Mouse (Mus musculus) C2C12 (cell line): ENCODE measurements around the gene Actrt2. TPM values are rescaled to one million over a fixed set of nuclear protein-coding genes. Genes with fewer than 3 reads are reported as not detected.

ENCODE experiments used
- H3K27me3 ChIP-seq: one replicate; pipeline ENCODE4 v1.6.1; 2011; ENCODE audit not compliant: control insufficient read depth, insufficient read depth, insufficient read length
- H3K36me3 ChIP-seq: one replicate; pipeline ENCODE4 v1.6.1; 2011; ENCODE audit not compliant: control insufficient read depth, insufficient read depth
- H3K4me3 ChIP-seq: one replicate; pipeline ENCODE4 v1.5.1; 2011; ENCODE audit warnings: mild to moderate bottlenecking, control low read depth; ENCODE audit not compliant: poor library complexity, insufficient read depth, severe bottlenecking
- H3K79me2 ChIP-seq: one replicate; pipeline ENCODE4 v1.6.1; 2011; ENCODE audit not compliant: control insufficient read depth, insufficient read depth
- H3K79me3 ChIP-seq: one replicate; pipeline ENCODE4 v1.6.1; 2011; ENCODE audit warnings: low read depth, control low read depth
- H3ac ChIP-seq: one replicate; pipeline ENCODE3; 2011; ENCODE audit warnings: low read depth; ENCODE audit not compliant: control insufficient read depth, insufficient read length
- CEBPB ChIP-seq: IDR thresholded peaks from one replicate; pipeline ENCODE4 v1.6.1; 2011; ENCODE audit warnings: low read depth, mild to moderate bottlenecking, control low read depth, moderate library complexity
- CTCF ChIP-seq: IDR thresholded peaks from one replicate; pipeline ENCODE4 v1.5.1; 2011; ENCODE audit not compliant: control insufficient read depth, insufficient read depth, insufficient read length
- FOSL1 ChIP-seq: IDR thresholded peaks from one replicate; pipeline ENCODE4 v1.8.0; 2011; ENCODE audit warnings: mild to moderate bottlenecking, low read length; ENCODE audit not compliant: poor library complexity, insufficient read depth, severe bottlenecking
- MAX ChIP-seq: IDR thresholded peaks from one replicate; pipeline ENCODE4 v1.6.1; 2011; ENCODE audit warnings: mild to moderate bottlenecking, control low read depth
- MYOD1 ChIP-seq: IDR thresholded peaks from one replicate; pipeline ENCODE4 v1.6.1; 2011; ENCODE audit warnings: low read depth; ENCODE audit not compliant: control insufficient read depth, insufficient read length
- MYOG ChIP-seq: IDR thresholded peaks from one replicate; pipeline ENCODE4 v1.6.1; 2011; ENCODE audit not compliant: control insufficient read depth, insufficient read length; ENCODE audit errors: extremely low read depth
- USF1 ChIP-seq: IDR thresholded peaks from one replicate; pipeline ENCODE4 v1.6.1; 2011; ENCODE audit warnings: low read depth, mild to moderate bottlenecking, control low read depth, moderate library complexity
- polyA plus RNA-seq: library from polyadenylated mRNA; unstranded; fragments of >200 nt; fragmentation: generic; extraction: Trizol; gene quantifications from one replicate; pipeline ENCODE4 v1.2.1, GENCODE M21; 2012; ENCODE audit warnings: missing spikeins

Actrt2 gene
- polyA plus RNA-seq, 1 experiment = not detected

- Histone ChIP-seq H3K27me3 (no peaks in the 10 kb centered on the region), H3K4me3 (no peak overlapping the region), H3ac (no peak overlapping the region), H3K79me2 (no peaks in the 10 kb centered on the region), H3K36me3 (no peaks in the 10 kb centered on the region), H3K79me3 (no peaks in the 10 kb centered on the region)
- TF ChIP-seq MYOG (no peak), CEBPB (no peak), FOSL1 (no peak), USF1 (no peak), CTCF (no peak), MAX (no peak), MYOD1 (no peak)
Measured at GRCm38 (mm10) chr4:154625710-154626109, 42.0 kb downstream of the Actrt2 start.

- no peaks in the 10 kb centered on the region for H3K79me3 ChIP-seq
Measured at GRCm38 (mm10) chr4:154623241-154623640, 44.4 kb downstream of the Actrt2 start.

GRCm38 (mm10) chr4:154622521-154622920 is 45.1 kb downstream of the Actrt2 start:
- no peaks in the 10 kb centered on the region for H3K79me3 ChIP-seq
- no peaks in the 10 kb centered on the region for H3K36me3 ChIP-seq
- no peaks in the 10 kb centered on the region for H3K79me2 ChIP-seq
- no peak overlapping the region for H3K4me3 ChIP-seq
- no peaks in the 10 kb centered on the region for H3K27me3 ChIP-seq
- H3ac ChIP-seq = no peak overlapping the region
- no peak for TF ChIP-seq CEBPB
- no peak for TF ChIP-seq MAX
- no peak for TF ChIP-seq USF1
- TF ChIP-seq MYOD1 = no peak
- no peak for TF ChIP-seq CTCF
- no peak for TF ChIP-seq FOSL1

More at GRCm38 (mm10) chr4:154623241-154623640, 44.4 kb downstream of the Actrt2 start:
- Histone ChIP-seq H3K27me3 (no peaks in the 10 kb centered on the region), H3K4me3 (no peak overlapping the region), H3K79me2 (no peaks in the 10 kb centered on the region), H3K36me3 (no peaks in the 10 kb centered on the region), H3ac (no peak overlapping the region)
- no peak for TF ChIP-seq FOSL1
- TF ChIP-seq MYOG = no peak
- no peak for TF ChIP-seq CEBPB
- TF ChIP-seq USF1 = no peak
- no peak for TF ChIP-seq CTCF
- no peak for TF ChIP-seq MAX
- TF ChIP-seq MYOD1 = no peak

Other genes with a start within 250 kb of the Actrt2 start
- gene Prdm16, start 31.0 kb downstream of the Actrt2 start, polyA plus RNA-seq = not detected
- gene Ttc34, start 169.6 kb upstream of the Actrt2 start, polyA plus RNA-seq = not detected
- 0.04 TPM for gene Mmel1, start 201.7 kb upstream of the Actrt2 start, polyA plus RNA-seq
- gene Fam213b, start 231.3 kb upstream of the Actrt2 start, polyA plus RNA-seq = 1.9 TPM